Mouse (Mus musculus) CH12.LX (cell line): ENCODE data around the gene Myo9b.

Source experiments
- CHD1 ChIP-seq: IDR thresholded peaks from 2 replicates; pipeline ENCODE4 v1.6.1; 2012; ENCODE audit warnings: low read depth, low read length, improper control_type of control experiment, inconsistent platforms
- CTCF ChIP-seq, 2 experiments: IDR thresholded peaks in 1 of 2; conservative IDR thresholded peaks in 1 of 2; 2 replicates each; pipeline ENCODE4 v1.5.1; 2011 to 2012; ENCODE audit warnings: low read depth in 2 of 2, low read length in 2 of 2, improper control_type of control experiment in 1 of 2, inconsistent platforms in 1 of 2, mild to moderate bottlenecking in 1 of 2, moderate library complexity in 1 of 2
- E2F4 ChIP-seq: IDR thresholded peaks from 2 replicates; pipeline ENCODE4 v1.6.1; 2011; ENCODE audit warnings: low read depth, low read length, improper control_type of control experiment; ENCODE audit not compliant: insufficient replicate concordance
- HCFC1 ChIP-seq: IDR thresholded peaks from 2 replicates; pipeline ENCODE4 v1.6.1; 2012; ENCODE audit warnings: low read depth, mild to moderate bottlenecking, inconsistent platforms, low read length, improper control_type of control experiment
- IRF4 ChIP-seq: IDR thresholded peaks from 2 replicates; pipeline ENCODE4 v1.6.1; 2014; ENCODE audit warnings: low read depth, mild to moderate bottlenecking, inconsistent platforms, low read length, improper control_type of control experiment
- MEF2A ChIP-seq: IDR thresholded peaks from 2 replicates; pipeline ENCODE4 v1.6.1; 2014; ENCODE audit warnings: low read depth, mild to moderate bottlenecking, inconsistent platforms, low read length, improper control_type of control experiment, borderline replicate concordance
- POLR2A ChIP-seq: IDR thresholded peaks from 2 replicates; pipeline ENCODE4 v1.6.1; 2011; ENCODE audit warnings: low read depth, mild to moderate bottlenecking, improper control_type of control experiment, low read length
- UBTF ChIP-seq: IDR thresholded peaks from 2 replicates; pipeline ENCODE4 v1.6.1; 2012; ENCODE audit warnings: low read depth, mild to moderate bottlenecking, inconsistent platforms, low read length, improper control_type of control experiment, moderate library complexity
- ZC3H11A ChIP-seq: IDR thresholded peaks from 2 replicates; pipeline ENCODE4 v1.6.1; 2012; ENCODE audit warnings: low read depth, mild to moderate bottlenecking, inconsistent platforms, low read length, improper control_type of control experiment
- ZKSCAN1 ChIP-seq: IDR thresholded peaks from 2 replicates; pipeline ENCODE4 v1.6.1; 2012; ENCODE audit warnings: low read depth, inconsistent platforms, low read length, improper control_type of control experiment, borderline replicate concordance

GRCm38 (mm10) chr8:71402446-71402964 is 130.0 kb downstream of the Myo9b start:
- TF ChIP-seq MEF2A: no peak
- TF ChIP-seq POLR2A: no peak
- no peak for TF ChIP-seq CHD1
- no peak for TF ChIP-seq ZC3H11A
- TF ChIP-seq CTCF (conservative IDR thresholded peaks at IDR 0.05 in 1 of 2, IDR thresholded peaks at IDR 0.05 in 1 of 2; ENCODE audit: low read depth in 2 of 2, low read length in 2 of 2): no peak
- TF ChIP-seq E2F4: no peak
- TF ChIP-seq HCFC1: no peak
- TF ChIP-seq UBTF: no peak
- no peak for TF ChIP-seq IRF4
- TF ChIP-seq ZKSCAN1: no peak
